Mouse (Mus musculus): ENCODE data around the gene Spns3. TPM values are rescaled to one million over a fixed set of nuclear protein-coding genes. Genes with fewer than 3 reads are reported as not detected.
A peak's percentile ranks its signal among the peaks of the same experiment; 100 is the strongest.

The Spns3 gene
- polyA plus RNA-seq (2016; fragmentation: Nextera tagmentation; extraction: Ambion mirVana), result not detected in 2 replicates

- ATAC-seq (ENCODE audit: low FRiP score), result no peak
- no peak within 1 kb of the TSS for H3K9ac ChIP-seq
- 76% methylated on average over 8 of the region's 8 CpGs for WGBS
Measured at GRCm38 (mm10) chr11:72550134-72550988, at the start of gene Spns3. Spns3 (minus strand) TSS chr11:72550506.

GRCm38 (mm10) chr11:72597780-72598179 lies 47.5 kb upstream of the Spns3 start:
- no peak overlapping the region for H3K4me2 ChIP-seq
- no peaks in the 10 kb centered on the region for H3K27me3 ChIP-seq
- H3K4me1 ChIP-seq, result no peaks in the 10 kb centered on the region
- no peak overlapping the region for H3K9ac ChIP-seq
- 90% methylated on average over 4 of the region's 4 CpGs for WGBS
- ATAC-seq (ENCODE audit: low FRiP score), result no peak
- no peaks in the 10 kb centered on the region for H3K9me3 ChIP-seq
- H3K4me3 ChIP-seq (replicated peaks), result no peak overlapping the region
- no peak overlapping the region for H3K27ac ChIP-seq
- H3K36me3 ChIP-seq (replicated peaks), result no peaks in the 10 kb centered on the region

More at GRCm38 (mm10) chr11:72550134-72550988, at the start of gene Spns3:
- Histone ChIP-seq H3K36me3 (replicated peaks) (no peaks in the 10 kb centered on the region), H3K27me3 (no peaks in the 10 kb centered on the region), H3K4me1 (no peaks in the 10 kb centered on the region), H3K4me3 (replicated peaks) (no peak within 1 kb of the TSS), H3K4me2 (no peak within 1 kb of the TSS), H3K27ac (no peak within 1 kb of the TSS), H3K9me3 (no peaks in the 10 kb centered on the region)

DNA sequence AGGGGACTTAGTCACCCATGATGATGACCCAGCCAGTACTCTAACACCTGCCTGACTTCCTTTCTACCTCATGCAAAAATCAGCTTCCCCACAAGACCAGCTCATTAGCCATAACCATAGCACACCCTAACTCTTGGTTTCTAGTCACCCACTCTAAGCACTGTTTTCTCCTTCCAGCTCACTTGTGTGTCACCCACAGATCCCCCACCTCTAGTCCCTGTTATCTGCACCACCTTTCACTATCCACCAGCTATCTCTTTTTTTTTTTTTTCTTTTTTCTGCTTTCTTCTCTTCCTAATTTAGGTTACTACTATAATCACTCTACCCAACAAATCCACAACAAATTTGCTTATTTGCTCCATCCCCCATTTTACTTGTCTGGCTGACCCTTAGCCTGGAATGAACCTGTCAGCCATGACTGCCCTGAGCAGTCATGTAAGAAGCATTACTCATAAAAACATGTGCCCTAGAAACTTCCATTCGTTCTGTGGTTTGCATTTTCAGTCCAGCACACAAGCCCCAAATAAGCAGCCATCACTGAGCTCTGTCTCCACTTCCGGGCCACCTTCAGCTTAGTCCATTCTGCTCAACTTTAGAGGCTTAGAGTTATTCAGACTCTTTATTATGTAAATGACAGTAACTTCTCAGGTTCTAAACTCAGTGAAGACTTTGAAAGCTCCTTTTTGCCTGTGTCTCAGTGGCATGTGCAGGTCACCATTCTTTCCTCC lies 44.9 kb upstream of the Spns3 start:
- 57% methylated on average over 2 of the region's 2 CpGs for WGBS
- no peaks in the 10 kb centered on the region for H3K9me3 ChIP-seq
- H3K9ac ChIP-seq, result no peak overlapping the region
- H3K4me3 ChIP-seq (replicated peaks), result no peak overlapping the region
- no peak overlapping the region for H3K27ac ChIP-seq
- no peaks in the 10 kb centered on the region for H3K36me3 ChIP-seq (replicated peaks)
- no peak for ATAC-seq (ENCODE audit: low FRiP score)
- H3K4me2 ChIP-seq, result no peak overlapping the region
- no peaks in the 10 kb centered on the region for H3K27me3 ChIP-seq
- no peaks in the 10 kb centered on the region for H3K4me1 ChIP-seq

DNA sequence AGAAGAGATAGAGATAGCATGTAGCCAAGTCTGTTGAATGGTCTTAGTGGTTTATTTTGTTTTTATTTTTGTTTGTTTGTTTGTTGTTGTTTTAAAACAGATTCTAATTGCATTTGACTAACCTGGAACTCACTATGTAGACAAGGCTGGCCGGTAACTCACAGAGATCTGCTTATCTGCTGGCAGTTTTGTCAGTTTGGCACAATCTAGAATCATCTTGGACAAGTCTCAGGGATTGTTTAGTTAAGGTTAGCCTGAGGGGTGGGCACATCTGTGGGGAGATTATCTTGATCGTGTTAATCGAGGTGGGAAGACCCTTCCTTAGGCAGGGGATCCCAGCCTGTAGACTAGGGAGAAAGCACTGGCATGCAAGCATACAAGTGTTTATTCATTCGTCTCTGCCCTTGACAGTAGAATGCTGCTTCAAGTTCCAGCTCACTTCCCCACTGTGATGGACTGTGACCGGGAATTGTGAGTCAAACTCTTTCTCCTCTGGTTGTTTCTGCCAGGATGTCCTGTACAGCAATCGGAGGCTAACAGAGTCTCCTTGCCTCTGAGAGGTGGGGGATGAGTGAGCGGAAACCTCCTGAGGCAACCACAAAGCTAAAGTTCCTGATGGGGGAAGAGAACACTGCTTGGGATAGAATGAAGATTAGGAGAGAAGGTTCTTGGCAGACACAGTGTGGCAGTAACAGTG lies 37.4 kb upstream of the Spns3 start:
- H3K4me3 ChIP-seq (replicated peaks), result no peak overlapping the region
- no peak overlapping the region for H3K9ac ChIP-seq
- H3K27me3 ChIP-seq, result no peaks in the 10 kb centered on the region
- no peaks in the 10 kb centered on the region for H3K36me3 ChIP-seq (replicated peaks)
- H3K4me2 ChIP-seq, result no peak overlapping the region
- no peak for ATAC-seq (ENCODE audit: low FRiP score)
- H3K27ac ChIP-seq, result no peak overlapping the region
- no peaks in the 10 kb centered on the region for H3K4me1 ChIP-seq
- 73% methylated on average over 7 of the region's 7 CpGs for WGBS
- H3K9me3 ChIP-seq, result no peaks in the 10 kb centered on the region

- Histone ChIP-seq H3K9ac (no peak overlapping the region), H3K4me3 (replicated peaks) (no peak overlapping the region), H3K36me3 (replicated peaks) (no peaks in the 10 kb centered on the region), H3K4me2 (no peak overlapping the region), H3K4me1 (no peaks in the 10 kb centered on the region), H3K27me3 (no peaks in the 10 kb centered on the region), H3K9me3 (no peaks in the 10 kb centered on the region), H3K27ac (no peak overlapping the region)
- no peak for ATAC-seq (ENCODE audit: low FRiP score)
- WGBS, result 90% methylated on average over 3 of the region's 3 CpGs
Measured at GRCm38 (mm10) chr11:72586570-72586969, 36.3 kb upstream of the Spns3 start.

DNA sequence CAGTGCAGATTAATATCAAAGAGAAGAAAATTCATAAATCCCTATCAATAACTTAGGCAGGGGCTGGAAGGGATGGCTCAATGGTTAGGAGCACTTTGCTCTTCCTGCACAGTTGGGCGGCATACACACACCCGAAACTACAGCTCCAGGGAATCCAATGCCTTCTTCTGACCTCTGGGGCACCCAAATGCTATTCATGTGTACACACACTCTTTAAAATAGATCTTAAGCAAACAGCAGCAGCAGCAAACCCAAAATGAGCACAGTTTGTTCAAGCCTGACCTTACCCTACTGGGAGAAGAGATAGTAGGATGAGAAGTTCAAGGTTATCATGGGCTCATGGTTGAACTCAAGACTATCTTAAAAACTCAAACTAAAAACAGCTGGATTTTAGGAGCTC lies 32.8 kb upstream of the Spns3 start:
- H3K27me3 ChIP-seq, result 0 out of 2 replicates have a peak, but pooled peaks cover 3% of the 10 kb centered on the region
- H3K9me3 ChIP-seq, result no peaks in the 10 kb centered on the region
- no peaks in the 10 kb centered on the region for H3K36me3 ChIP-seq (replicated peaks)
- no peak overlapping the region for H3K9ac ChIP-seq
- WGBS, result 76% methylated on average over 2 of the region's 2 CpGs
- H3K4me1 ChIP-seq, result no peaks in the 10 kb centered on the region
- H3K4me3 ChIP-seq (replicated peaks), result no peak overlapping the region
- ATAC-seq (ENCODE audit: low FRiP score), result no peak
- H3K27ac ChIP-seq, result no peak overlapping the region
- no peak overlapping the region for H3K4me2 ChIP-seq

GRCm38 (mm10) chr11:72582448-72582705 lies 32.1 kb upstream of the Spns3 start:
- no peaks in the 10 kb centered on the region for H3K36me3 ChIP-seq (replicated peaks)
- 0 out of 2 replicates have a peak, but pooled peaks cover 1% of the 10 kb centered on the region for H3K4me1 ChIP-seq
- ATAC-seq (ENCODE audit: low FRiP score), result no peak
- no peak overlapping the region for H3K4me3 ChIP-seq (replicated peaks)
- no peaks in the 10 kb centered on the region for H3K9me3 ChIP-seq
- H3K4me2 ChIP-seq, result no peak overlapping the region
- no peak overlapping the region for H3K27ac ChIP-seq
- H3K27me3 ChIP-seq, result peaks cover 9% of the 10 kb centered on the region; the same call in 1 of the 2 replicates
- H3K9ac ChIP-seq, result no peak overlapping the region
- WGBS, result 74% methylated on average over 3 of the region's 3 CpGs

DNA sequence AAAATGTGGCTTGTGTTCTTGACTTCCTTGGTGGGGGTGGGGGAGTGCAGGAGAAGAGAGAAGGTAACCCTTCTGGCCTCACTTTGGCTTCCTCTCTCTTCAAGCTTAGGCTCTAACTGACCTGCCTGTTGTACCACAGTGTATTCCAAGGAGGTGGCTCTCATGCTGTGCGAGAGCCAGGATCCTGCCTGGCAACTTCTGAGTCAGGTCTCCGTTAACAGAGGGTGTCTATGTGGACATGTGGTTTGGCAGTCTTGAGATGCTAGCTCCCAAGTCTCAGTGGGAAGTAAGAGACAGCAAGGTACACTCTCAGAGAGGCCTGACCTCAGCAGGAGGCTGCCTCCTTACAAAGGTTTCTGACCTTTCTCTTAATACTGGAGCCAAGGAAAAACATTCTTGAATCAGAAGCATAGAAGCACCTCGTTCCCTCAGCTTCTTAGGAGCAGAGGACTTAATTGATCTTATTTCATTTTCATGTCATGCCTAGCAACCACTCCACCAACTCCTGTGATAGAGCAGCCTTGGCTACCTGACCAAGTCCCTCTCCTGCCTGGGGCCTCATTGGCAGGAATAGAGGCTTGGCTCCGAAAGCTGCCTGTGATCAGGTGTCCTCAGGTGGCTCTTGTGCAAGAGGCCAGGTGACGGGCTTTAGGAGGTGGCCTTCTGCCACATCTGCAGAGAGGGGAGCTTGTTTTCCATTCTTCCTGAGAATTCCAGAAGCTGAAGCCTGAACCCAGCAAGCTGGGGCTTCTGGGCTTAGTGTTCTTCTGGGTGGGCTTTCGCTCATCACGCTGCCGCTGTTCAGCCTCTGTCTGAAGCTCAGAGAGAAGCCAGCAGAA lies 31.5 kb upstream of the Spns3 start:
- H3K4me3 ChIP-seq (replicated peaks), result no peak overlapping the region
- ATAC-seq (ENCODE audit: low FRiP score), result no peak
- peaks cover 6% of the 10 kb centered on the region; the same call in 1 of the 2 replicates for H3K4me1 ChIP-seq
- H3K27me3 ChIP-seq, result peaks cover 9% of the 10 kb centered on the region; the same call in 1 of the 2 replicates
- no peak overlapping the region for H3K9ac ChIP-seq
- no peaks in the 10 kb centered on the region for H3K9me3 ChIP-seq
- no peak overlapping the region for H3K4me2 ChIP-seq
- no peak overlapping the region for H3K27ac ChIP-seq
- 66% methylated on average over 8 of the region's 8 CpGs for WGBS
- no peaks in the 10 kb centered on the region for H3K36me3 ChIP-seq (replicated peaks)

GRCm38 (mm10) chr11:72578471-72578870 lies 28.2 kb upstream of the Spns3 start:
- Histone ChIP-seq H3K27ac (no peak overlapping the region), H3K27me3 (peaks cover 13% of the 10 kb centered on the region; the same call in 1 of the 2 replicates), H3K9me3 (no peaks in the 10 kb centered on the region), H3K4me1 (peaks cover 16% of the 10 kb centered on the region), H3K36me3 (replicated peaks) (no peaks in the 10 kb centered on the region), H3K9ac (no peak overlapping the region), H3K4me3 (replicated peaks) (no peak overlapping the region), H3K4me2 (no peak overlapping the region)
- no peak for ATAC-seq (ENCODE audit: low FRiP score)
- WGBS, result 79% methylated on average over 4 of the region's 4 CpGs

- Histone ChIP-seq H3K9me3 (no peaks in the 10 kb centered on the region), H3K4me1 (peaks cover 16% of the 10 kb centered on the region), H3K27me3 (peaks cover 16% of the 10 kb centered on the region; the same call in 1 of the 2 replicates), H3K27ac (0 out of 2 replicates have a peak overlapping the region, but pooled peaks have one; percentile 31), H3K9ac (peak overlapping the region; percentile 44), H3K4me3 (replicated peaks) (peak overlapping the region; percentile 30), H3K36me3 (replicated peaks) (no peaks in the 10 kb centered on the region), H3K4me2 (peak overlapping the region; percentile 59)
- ATAC-seq (ENCODE audit: low FRiP score), result peak; percentile 51; the same call in 1 of the 2 replicates
- 2% methylated on average over 24 of the region's 24 CpGs for WGBS
Measured at GRCm38 (mm10) chr11:72576466-72577351, 26.4 kb upstream of the Spns3 start.

GRCm38 (mm10) chr11:72576111-72576465 lies 25.8 kb upstream of the Spns3 start:
- H3K27me3 ChIP-seq, result peaks cover 21% of the 10 kb centered on the region; the same call in 1 of the 2 replicates
- 26% methylated on average over 7 of the region's 7 CpGs for WGBS
- H3K4me2 ChIP-seq, result peak overlapping the region; percentile 59
- H3K4me1 ChIP-seq, result peaks cover 16% of the 10 kb centered on the region
- H3K27ac ChIP-seq, result no peak overlapping the region
- H3K36me3 ChIP-seq (replicated peaks), result no peaks in the 10 kb centered on the region
- peak overlapping the region; percentile 30 for H3K4me3 ChIP-seq (replicated peaks)
- H3K9me3 ChIP-seq, result no peaks in the 10 kb centered on the region
- no peak overlapping the region for H3K9ac ChIP-seq
- ATAC-seq (ENCODE audit: low FRiP score), result no peak
